In the genomic region with DNA sequence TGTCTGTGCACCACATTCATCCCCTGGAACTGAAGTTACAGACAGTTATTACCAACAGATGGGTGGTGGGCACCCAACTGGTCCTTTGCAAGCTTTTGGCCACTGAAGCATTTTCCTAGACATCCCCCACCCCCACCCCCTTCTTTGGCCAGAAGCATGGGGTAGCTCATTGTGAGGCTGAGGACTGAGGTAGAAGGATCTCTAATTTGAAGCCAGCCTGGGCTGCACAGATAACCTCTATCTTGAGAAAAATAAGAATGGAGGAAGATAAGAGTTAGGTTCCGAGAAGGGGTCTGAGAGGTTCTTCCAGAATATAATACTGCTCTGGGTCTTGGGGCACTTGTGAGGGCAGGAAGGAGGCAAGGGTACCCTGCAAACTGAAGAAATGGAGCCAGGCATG, we compare ENCODE assay signal across 21 mouse cellular contexts. TPM values are rescaled to one million over a fixed set of nuclear protein-coding genes. Genes with fewer than 3 reads are reported as not detected.
"Had no signal": no experiment of that assay in that cellular context is flagged by ENCODE, and none has a peak within 500 bp of the region (broad histone marks: within the 10 kb centered on the region; RNA-seq: fewer than 3 reads in every experiment).

No protein-coding gene starts in this region.

- H3K4me2 ChIP-seq: limb, embryonic 13.5 days; lung, embryonic 14.5 days; midbrain, embryonic 13.5 days; neural tube, embryonic 13.5 days had no signal

- H3K27ac ChIP-seq: limb, embryonic 10.5 days; limb, embryonic 13.5 days; macrophage; midbrain, embryonic 10.5 days; midbrain, embryonic 13.5 days; neural tube, embryonic 13.5 days; stomach, postnatal 0 days had no signal

- H3K9me3 ChIP-seq: limb, embryonic 10.5 days; limb, embryonic 13.5 days; midbrain, embryonic 10.5 days; midbrain, embryonic 13.5 days; neural tube, embryonic 13.5 days had no signal

- ATAC-seq: inflammation-experienced regulatory T-cells, adult 6 months; intestine, embryonic 16.5 days; lung, postnatal 0 days; midbrain, embryonic 13.5 days; midbrain, embryonic 16.5 days had no signal

- H3K9ac ChIP-seq: limb, embryonic 13.5 days; lung, embryonic 14.5 days; midbrain, embryonic 13.5 days; neural tube, embryonic 13.5 days had no signal

- H3K27me3 ChIP-seq: limb, embryonic 13.5 days; midbrain, embryonic 13.5 days; neural tube, embryonic 13.5 days had no signal

- H3K4me1 ChIP-seq: limb, embryonic 10.5 days; limb, embryonic 13.5 days; midbrain, embryonic 10.5 days; midbrain, embryonic 13.5 days; neural tube, embryonic 13.5 days had no signal

- DNase-seq: kidney, adult 18-20 months; kidney, adult 9 months; kidney, postnatal 14 days; kidney, postnatal 4 days; layer of hippocampus, postnatal 36 days; lung, embryonic 14.5 days; thymus, postnatal 25 days had no signal

- H3K4me3 ChIP-seq: limb, embryonic 10.5 days; limb, embryonic 13.5 days; midbrain, embryonic 10.5 days; midbrain, embryonic 13.5 days; myocyte; neural tube, embryonic 13.5 days had no signal

RNA-seq across cellular contexts. Expression of a gene that starts 58.5 kb away (rescaled TPM):
- total RNA-seq: monocyte, adult 5-6 weeks had no signal
- polyA plus RNA-seq: liver, adult 2 months had no signal
